Mouse (Mus musculus): ENCODE measurements around the gene Fubp1. TPM values are rescaled to one million over a fixed set of nuclear protein-coding genes. Genes with fewer than 3 reads are reported as not detected.

The Fubp1 gene
- total and polyA plus RNA-seq, 2 experiments from 2014 or later = 130 to 139 TPM

- Histone ChIP-seq H3K9ac (replicated peaks; ENCODE audit: low read length) (no peak overlapping the region), H3K4me1 (ENCODE audit: insufficient read depth, low read length) (no peaks in the 10 kb centered on the region), H3K27me3 (ENCODE audit: insufficient read depth, low read length) (no peaks in the 10 kb centered on the region), H3K27ac (no peak overlapping the region), H3K4me2 (ENCODE audit: low read depth, low read length) (no peak overlapping the region), H3K36me3 (ENCODE audit: insufficient read depth, low read length) (peaks cover 6% of the 10 kb centered on the region; the same call in 1 of the 2 replicates), H3K4me3 (ENCODE audit: low read length) (no peak overlapping the region), H3K9me3 (ENCODE audit: low read length) (no peaks in the 10 kb centered on the region)
- WGBS = 64% methylated on average over 1 of the region's 1 CpGs
- no peak for DNase-seq (ENCODE audit: low spot score)
- no peak for ATAC-seq
- TF ChIP-seq CTCF (IDR thresholded peaks at IDR 0.05; ENCODE audit: low read depth) = no peak
Measured at GRCm38 (mm10) chr3:152179285-152179684, 30.9 kb upstream of the Fubp1 start.

- WGBS = 92% methylated on average over 4 of the region's 4 CpGs
- no peak for ATAC-seq
- no peaks in the 10 kb centered on the region for H3K4me1 ChIP-seq (ENCODE audit: insufficient read depth, low read length)
Measured at GRCm38 (mm10) chr3:152180624-152181023, 29.6 kb upstream of the Fubp1 start.

GRCm38 (mm10) chr3:152183522-152183921 is 26.7 kb upstream of the Fubp1 start:
- Histone ChIP-seq H3K9me3 (ENCODE audit: low read length) (no peaks in the 10 kb centered on the region), H3K9ac (replicated peaks; ENCODE audit: low read length) (no peak overlapping the region), H3K4me2 (ENCODE audit: low read depth, low read length) (no peak overlapping the region), H3K27me3 (ENCODE audit: insufficient read depth, low read length) (no peaks in the 10 kb centered on the region), H3K4me1 (ENCODE audit: insufficient read depth, low read length) (no peaks in the 10 kb centered on the region), H3K27ac (no peak overlapping the region), H3K4me3 (ENCODE audit: low read length) (no peak overlapping the region), H3K36me3 (ENCODE audit: insufficient read depth, low read length) (peaks cover 15% of the 10 kb centered on the region; the same call in 1 of the 2 replicates)
- DNase-seq (ENCODE audit: low spot score) (no peak), ATAC-seq (no peak)
- no peak for TF ChIP-seq CTCF (IDR thresholded peaks at IDR 0.05; ENCODE audit: low read depth)
- 49% methylated on average over 9 of the region's 9 CpGs for WGBS

More at GRCm38 (mm10) chr3:152180624-152181023, 29.6 kb upstream of the Fubp1 start:
- Histone ChIP-seq H3K27ac (no peak overlapping the region), H3K27me3 (ENCODE audit: insufficient read depth, low read length) (no peaks in the 10 kb centered on the region), H3K9ac (replicated peaks; ENCODE audit: low read length) (no peak overlapping the region), H3K4me2 (ENCODE audit: low read depth, low read length) (no peak overlapping the region), H3K9me3 (ENCODE audit: low read length) (no peaks in the 10 kb centered on the region), H3K4me3 (ENCODE audit: low read length) (no peak overlapping the region), H3K36me3 (ENCODE audit: insufficient read depth, low read length) (peaks cover 9% of the 10 kb centered on the region; the same call in 1 of the 2 replicates)
- no peak for TF ChIP-seq CTCF (IDR thresholded peaks at IDR 0.05; ENCODE audit: low read depth)
- DNase-seq (ENCODE audit: low spot score) = no peak

GRCm38 (mm10) chr3:152186106-152186505 is 24.1 kb upstream of the Fubp1 start:
- ATAC-seq = no peak
- Histone ChIP-seq H3K4me2 (ENCODE audit: low read depth, low read length) (no peak overlapping the region), H3K36me3 (ENCODE audit: insufficient read depth, low read length) (peaks cover 15% of the 10 kb centered on the region; the same call in 1 of the 2 replicates), H3K9me3 (ENCODE audit: low read length) (no peaks in the 10 kb centered on the region), H3K4me1 (ENCODE audit: insufficient read depth, low read length) (no peaks in the 10 kb centered on the region), H3K4me3 (ENCODE audit: low read length) (no peak overlapping the region), H3K9ac (replicated peaks; ENCODE audit: low read length) (no peak overlapping the region), H3K27me3 (ENCODE audit: insufficient read depth, low read length) (no peaks in the 10 kb centered on the region), H3K27ac (no peak overlapping the region)
- TF ChIP-seq CTCF (IDR thresholded peaks at IDR 0.05; ENCODE audit: low read depth) = no peak
- WGBS = 88% methylated on average over 6 of the region's 6 CpGs
- DNase-seq (ENCODE audit: low spot score) = no peak

- no peaks in the 10 kb centered on the region for H3K27me3 ChIP-seq (ENCODE audit: insufficient read depth, low read length)
- H3K4me3 ChIP-seq (ENCODE audit: low read length) = no peak overlapping the region
- H3K4me2 ChIP-seq (ENCODE audit: low read depth, low read length) = no peak overlapping the region
- no peak overlapping the region for H3K27ac ChIP-seq
- DNase-seq (ENCODE audit: low spot score) (no peak), ATAC-seq (no peak)
- peaks cover 9% of the 10 kb centered on the region; the same call in 1 of the 2 replicates for H3K36me3 ChIP-seq (ENCODE audit: insufficient read depth, low read length)
- TF ChIP-seq CTCF (IDR thresholded peaks at IDR 0.05; ENCODE audit: low read depth) = no peak
- H3K4me1 ChIP-seq (ENCODE audit: insufficient read depth, low read length) = peaks cover 4% of the 10 kb centered on the region; the same call in 1 of the 2 replicates
- no peaks in the 10 kb centered on the region for H3K9me3 ChIP-seq (ENCODE audit: low read length)
- H3K9ac ChIP-seq (replicated peaks; ENCODE audit: low read length) = no peak overlapping the region
- 70% methylated on average over 4 of the region's 4 CpGs for WGBS
Measured at GRCm38 (mm10) chr3:152189306-152189705, 20.9 kb upstream of the Fubp1 start.

GRCm38 (mm10) chr3:152190679-152191477 is 19.3 kb upstream of the Fubp1 start:
- H3K27ac ChIP-seq = no peak overlapping the region
- H3K4me2 ChIP-seq (ENCODE audit: low read depth, low read length) = peak overlapping the region; percentile 74
- H3K4me3 ChIP-seq (ENCODE audit: low read length) = 0 out of 2 replicates have a peak overlapping the region, but pooled peaks have one; percentile 2
- H3K9ac ChIP-seq (replicated peaks; ENCODE audit: low read length) = no peak overlapping the region
- H3K9me3 ChIP-seq (ENCODE audit: low read length) = no peaks in the 10 kb centered on the region
- DNase-seq (ENCODE audit: low spot score) = no peak
- no peaks in the 10 kb centered on the region for H3K27me3 ChIP-seq (ENCODE audit: insufficient read depth, low read length)
- 73% methylated on average over 9 of the region's 9 CpGs for WGBS
- TF ChIP-seq CTCF (IDR thresholded peaks at IDR 0.05; ENCODE audit: low read depth) = no peak
- no peak for ATAC-seq
- H3K36me3 ChIP-seq (ENCODE audit: insufficient read depth, low read length) = peaks cover 4% of the 10 kb centered on the region; the same call in 1 of the 2 replicates
- H3K4me1 ChIP-seq (ENCODE audit: insufficient read depth, low read length) = peaks cover 4% of the 10 kb centered on the region; the same call in 1 of the 2 replicates

Data from hindbrain, postnatal 0 days (tissue).